Mouse (Mus musculus): ENCODE data around the gene Gpr165. TPM values are rescaled to one million over a fixed set of nuclear protein-coding genes. Genes with fewer than 3 reads are reported as not detected.

The Gpr165 gene
- not detected in 2 replicates for polyA plus RNA-seq (2012; rRNA removed)
- not detected in 2 replicates for polyA plus RNA-seq (2014; fragmentation: Nextera tagmentation; extraction: Ambion mirVana)

DNA sequence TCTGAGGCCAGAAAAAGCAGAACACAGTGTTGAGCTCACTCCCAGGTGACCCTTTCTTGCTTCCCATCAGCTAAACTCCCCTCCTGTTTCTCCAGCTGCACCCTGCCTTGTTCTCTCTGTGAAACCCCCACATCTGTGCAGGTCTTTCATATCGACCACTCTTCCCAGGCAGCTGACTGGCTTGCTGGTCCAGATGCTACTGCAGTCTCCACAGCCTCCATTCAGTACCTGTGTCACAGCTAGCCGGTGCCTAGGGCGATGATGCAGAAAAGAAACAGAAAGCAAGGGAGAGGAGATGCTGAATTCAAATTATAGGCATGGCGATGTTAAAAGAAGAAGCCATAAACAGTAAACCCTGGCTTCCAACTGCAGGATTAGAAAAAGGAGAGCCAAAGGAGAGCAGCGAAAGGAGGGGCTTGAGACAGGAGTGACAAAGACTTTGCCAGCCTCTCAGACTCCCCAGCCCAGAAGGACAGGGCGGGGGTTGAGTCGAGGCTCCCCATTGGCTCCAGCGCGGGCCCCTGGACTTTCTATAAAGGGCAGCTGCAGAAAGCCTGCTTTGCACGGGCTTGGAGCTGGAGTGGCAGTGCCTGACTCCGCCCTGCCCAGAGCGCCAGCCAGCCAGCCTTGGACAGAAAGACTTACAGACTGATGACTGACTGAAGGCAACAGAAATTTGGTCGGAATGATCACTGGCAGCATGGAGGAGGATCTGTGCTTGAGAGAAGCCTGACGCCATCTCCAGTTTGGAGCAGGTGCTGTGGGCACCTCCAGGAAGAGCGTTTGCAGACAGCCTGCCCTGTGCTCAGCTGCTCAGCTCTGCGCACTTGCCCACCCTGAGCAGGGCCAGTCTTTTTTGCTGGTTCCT, at the start of gene Gpr165:
TSS of gene Gpr165 (plus strand) at position 535 of the 868 bp plus-strand sequence.
- H3K4me2 ChIP-seq (ENCODE audit: low read depth), result 0 out of 2 replicates have a peak within 1 kb of the TSS, but pooled peaks have one; percentile 15
- no peak for DNase-seq (ENCODE audit: low read depth in 3 of 3, low spot score in 3 of 3)

DNA sequence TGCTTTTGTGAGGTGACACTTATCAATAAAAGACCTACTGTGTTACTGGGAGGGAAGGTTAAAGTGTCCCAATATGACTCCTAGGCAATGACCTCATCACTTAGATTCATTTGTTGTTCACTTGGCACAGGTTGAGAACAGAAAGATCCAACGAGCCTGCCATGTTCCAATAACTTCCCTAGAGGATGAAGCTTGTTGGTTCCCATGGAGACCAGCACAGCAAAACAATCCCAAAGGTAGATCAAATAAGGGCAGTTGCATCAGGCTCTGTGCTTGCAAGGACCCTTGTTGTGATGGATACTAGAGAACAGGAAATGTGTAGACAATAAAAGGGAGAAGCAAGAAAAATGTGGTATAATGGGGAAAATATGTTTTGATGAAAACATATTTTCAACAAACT, 38.4 kb upstream of the Gpr165 start:
- Histone ChIP-seq H3K36me3 (replicated peaks; ENCODE audit: control insufficient read depth, insufficient read depth, low read depth) (no peaks in the 10 kb centered on the region), H3K4me3 (ENCODE audit: insufficient read depth in 1 of 2, low read depth in 2 of 2, low read length in 2 of 2) (no peak overlapping the region), H3K4me2 (ENCODE audit: low read depth) (no peak overlapping the region), H3K9me3 (ENCODE audit: control insufficient read depth, low read length) (no peaks in the 10 kb centered on the region), H3K9ac (replicated peaks) (no peak overlapping the region), H3K27ac (no peak overlapping the region), H3K27me3 (ENCODE audit: control insufficient read depth, insufficient read depth, low read length) (no peaks in the 10 kb centered on the region), H3K4me1 (replicated peaks; ENCODE audit: control insufficient read depth in 2 of 2, insufficient read depth in 2 of 2, low read length in 1 of 2) (no peaks in the 10 kb centered on the region)
- WGBS (ENCODE audit: insufficient replicate concordance), result 22% methylated on average over 1 of the region's 1 CpGs
- ATAC-seq (ENCODE audit: insufficient read depth), result no peak
- DNase-seq (ENCODE audit: low read depth in 3 of 3, low spot score in 3 of 3), result no peak
- TF ChIP-seq EP300 (IDR thresholded peaks at IDR 0.05; ENCODE audit: low read depth), result no peak
- TF ChIP-seq CTCF (IDR thresholded peaks at IDR 0.05; ENCODE audit: low read depth), result no peak

More for the DNA sequence above, at the start of gene Gpr165:
- WGBS (ENCODE audit: insufficient replicate concordance), result 21% methylated on average over 16 of the region's 16 CpGs
- Histone ChIP-seq H3K36me3 (replicated peaks; ENCODE audit: control insufficient read depth, insufficient read depth, low read depth) (no peaks in the 10 kb centered on the region), H3K4me3 (ENCODE audit: insufficient read depth in 1 of 2, low read depth in 2 of 2, low read length in 2 of 2) (no peak within 1 kb of the TSS), H3K4me1 (replicated peaks; ENCODE audit: control insufficient read depth in 2 of 2, insufficient read depth in 2 of 2, low read length in 1 of 2) (no peaks in the 10 kb centered on the region), H3K9ac (replicated peaks) (no peak within 1 kb of the TSS), H3K27ac (no peak within 1 kb of the TSS), H3K9me3 (ENCODE audit: control insufficient read depth, low read length) (no peaks in the 10 kb centered on the region), H3K27me3 (ENCODE audit: control insufficient read depth, insufficient read depth, low read length) (no peaks in the 10 kb centered on the region)
- ATAC-seq (ENCODE audit: insufficient read depth), result no peak
- TF ChIP-seq EP300 (IDR thresholded peaks at IDR 0.05; ENCODE audit: low read depth) (no peak), CTCF (IDR thresholded peaks at IDR 0.05; ENCODE audit: low read depth) (no peak)

Data from liver, embryonic 14.5 days (tissue).